Mouse (Mus musculus) kidney, embryonic 16.5 days (tissue): ENCODE measurements around the gene Kcnk2. TPM values are rescaled to one million over a fixed set of nuclear protein-coding genes. Genes with fewer than 3 reads are reported as not detected.

Source experiments
- ATAC-seq: fragments of 200-750 bp; cut with Nextera tagmentation; 2 replicates; pipeline ENCODE4 v1.8.0; 2017; ENCODE audit warnings: moderate TSS enrichment; ENCODE audit not compliant: low FRiP score, low TSS enrichment
- H3K27ac ChIP-seq: fragments of 300-500 bp; sonication (generic); 2 replicates; pipeline ENCODE4 v1.5.1; 2014; ENCODE audit warnings: low read length
- H3K27me3 ChIP-seq: fragments of 300-500 bp; sonication (generic); 2 replicates; pipeline ENCODE4 v1.6.1; 2014; ENCODE audit warnings: low read length, control low read depth, mixed read lengths; ENCODE audit not compliant: insufficient read depth
- H3K36me3 ChIP-seq: fragments of 300-500 bp; sonication (generic); 2 replicates; pipeline ENCODE4 v1.6.1; 2014; ENCODE audit warnings: low read length, control low read depth, mixed read lengths; ENCODE audit not compliant: insufficient read depth
- H3K4me1 ChIP-seq: fragments of 300-500 bp; sonication (generic); 2 replicates; pipeline ENCODE4 v1.6.1; 2014; ENCODE audit warnings: low read length, control low read depth, mixed read lengths; ENCODE audit not compliant: insufficient read depth
- H3K4me2 ChIP-seq: fragments of 300-500 bp; sonication (generic); replicated peaks from 2 replicates; pipeline ENCODE4 v1.6.1; 2014; ENCODE audit warnings: low read depth, low read length
- H3K4me3 ChIP-seq: fragments of 300-500 bp; sonication (generic); 2 replicates; pipeline ENCODE4 v1.5.1; 2014; ENCODE audit warnings: mild to moderate bottlenecking, low read length
- H3K9ac ChIP-seq: fragments of 300-500 bp; sonication (generic); replicated peaks from 2 replicates; pipeline ENCODE4 v1.6.1; 2014; ENCODE audit warnings: low read length
- H3K9me3 ChIP-seq: fragments of 300-500 bp; sonication (generic); 2 replicates; pipeline ENCODE4 v1.6.1; 2016; ENCODE audit warnings: low read length, control low read depth
- WGBS: fragments of 180-500 bp; shearing (Covaris S2); extraction: QIAGEN DNeasy Blood & Tissue Kit; methylation state at CpG from one replicate; pipeline ENCODE4 v1.1.7; 2014; 5-methylcytosine and 5-hydroxymethylcytosine counted together
- microRNA-seq: library from miRNA; unstranded; fragments of <30 nt; microRNA quantifications from one replicate; pipeline ENCODE4, GENCODE M21; 2016
- polyA plus RNA-seq: library from polyadenylated mRNA; unstranded; fragments of >200 nt; fragmentation: Nextera tagmentation; extraction: Ambion mirVana; gene quantifications from 2 replicates; pipeline ENCODE4 v1.2.1, GENCODE M21; 2015

Gene Kcnk2
- polyA plus RNA-seq, 1 experiment from 2014 or later: 1.9 TPM

DNA sequence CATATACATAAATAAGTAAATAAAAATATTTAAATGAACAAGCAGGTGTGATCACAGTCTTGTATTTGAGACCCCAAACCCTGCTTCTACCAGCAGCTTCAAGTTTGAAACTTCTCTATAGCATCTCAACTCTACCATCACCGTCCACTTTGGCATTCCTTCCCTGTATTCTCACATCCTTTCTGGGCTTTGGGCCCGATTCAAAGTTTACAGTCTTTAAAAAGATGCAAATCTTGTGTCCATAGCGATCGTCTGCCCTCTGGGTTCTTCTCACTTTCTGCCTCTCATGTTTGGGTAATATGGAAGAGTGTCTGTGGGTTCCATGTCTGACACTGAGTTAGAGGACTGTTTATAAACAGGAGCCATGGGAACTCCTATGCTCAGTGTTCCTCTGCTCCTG, 237.4 kb downstream of the Kcnk2 start:
- Histone ChIP-seq H3K27me3 (no peaks in the 10 kb centered on the region), H3K27ac (no peak overlapping the region), H3K4me1 (peaks cover 10% of the 10 kb centered on the region), H3K4me2 (no peak overlapping the region), H3K36me3 (no peaks in the 10 kb centered on the region), H3K4me3 (no peak overlapping the region), H3K9me3 (no peaks in the 10 kb centered on the region), H3K9ac (no peak overlapping the region)
- WGBS: 69% methylated on average over 4 of the region's 4 CpGs
- ATAC-seq: no peak

DNA sequence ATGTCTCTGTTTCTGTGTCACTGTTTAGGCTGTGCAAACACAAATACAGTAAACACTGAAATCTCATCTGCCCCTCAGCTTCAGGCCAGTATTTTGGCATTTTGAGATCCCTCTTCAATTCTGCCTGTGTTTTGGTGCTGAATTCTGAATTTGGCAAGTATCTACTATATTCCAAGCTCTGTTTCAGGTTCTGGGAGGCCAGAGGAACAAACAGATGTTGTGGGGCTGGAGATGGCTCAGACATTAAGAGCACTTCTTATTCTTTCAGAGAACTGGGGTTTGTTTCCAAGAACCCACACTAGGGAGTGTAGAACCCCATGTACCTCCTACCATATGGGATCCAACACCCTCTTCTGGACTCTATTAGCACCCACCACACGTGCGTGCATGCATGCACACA, 237.8 kb downstream of the Kcnk2 start:
- no peaks in the 10 kb centered on the region for H3K27me3 ChIP-seq
- no peak for ATAC-seq
- H3K27ac ChIP-seq: no peak overlapping the region
- H3K4me1 ChIP-seq: peaks cover 10% of the 10 kb centered on the region
- 93% methylated on average over 2 of the region's 2 CpGs for WGBS
- H3K4me3 ChIP-seq: no peak overlapping the region
- H3K36me3 ChIP-seq: no peaks in the 10 kb centered on the region
- no peak overlapping the region for H3K9ac ChIP-seq
- no peak overlapping the region for H3K4me2 ChIP-seq
- no peaks in the 10 kb centered on the region for H3K9me3 ChIP-seq

Small RNA genes within 50 kb of the gene (microRNA-seq; reads per million reads assigned to microRNA genes)
- not detected for gene Gm24092
